Mouse (Mus musculus) CH12.LX (cell line): ENCODE measurements around the gene Psmb8. TPM values are rescaled to one million over a fixed set of nuclear protein-coding genes. Genes with fewer than 3 reads are reported as not detected.

Experiments
- DNase-seq: peaks from one replicate; pipeline ENCODE4 v3.0.0-alpha.2; 2013; ENCODE audit errors: extremely low read depth
- H3K27ac ChIP-seq: 2 replicates; pipeline ENCODE4 v1.5.1; 2012; ENCODE audit warnings: low read depth, mild to moderate bottlenecking, control low read depth, moderate library complexity; ENCODE audit not compliant: insufficient read depth
- H3K27me3 ChIP-seq: replicated peaks from 2 replicates; pipeline ENCODE3; 2012; ENCODE audit warnings: inconsistent platforms
- H3K36me3 ChIP-seq, 2 experiments: replicated peaks in 1 of 2; 2 replicates each; pipeline versions ENCODE3 to v1.6.1; 2012; ENCODE audit warnings: inconsistent platforms in 1 of 2, low read length in 1 of 2, mild to moderate bottlenecking in 1 of 2, mixed read lengths in 1 of 2, moderate library complexity in 1 of 2; ENCODE audit not compliant: control insufficient read depth in 1 of 2, insufficient read depth in 1 of 2
- H3K4me1 ChIP-seq, 2 experiments: 2 replicates each; pipeline ENCODE4 v1.6.1; 2012; ENCODE audit warnings: inconsistent platforms in 1 of 2, moderate library complexity in 1 of 2; ENCODE audit not compliant: insufficient read depth in 2 of 2, control insufficient read depth in 1 of 2
- H3K4me2 ChIP-seq: 2 replicates; pipeline ENCODE4 v1.6.1; 2012; ENCODE audit warnings: low read depth, mild to moderate bottlenecking, control low read depth; ENCODE audit not compliant: poor library complexity, insufficient read depth, severe bottlenecking
- H3K4me3 ChIP-seq, 3 experiments: fragments of 150-350 bp in 1 of 3; sonication (generic) in 1 of 3; replicated peaks in 1 of 3; 2 replicates each; pipeline versions ENCODE3 to v1.5.1; 2011 to 2012; ENCODE audit warnings: low read depth in 2 of 3, low read length in 2 of 3, mild to moderate bottlenecking in 2 of 3, moderate library complexity in 2 of 3, control low read depth in 1 of 3, improper control_type of control experiment in 1 of 3, inconsistent platforms in 1 of 3, mixed read lengths in 1 of 3; ENCODE audit not compliant: poor library complexity in 1 of 3
- H3K79me2 ChIP-seq: replicated peaks from 2 replicates; pipeline ENCODE4 v1.6.1; 2012; ENCODE audit warnings: mild to moderate bottlenecking, moderate library complexity; ENCODE audit not compliant: control insufficient read depth, poor library complexity, insufficient read depth, severe bottlenecking; ENCODE audit errors: extremely low read depth
- H3K9ac ChIP-seq: 2 replicates; pipeline ENCODE4 v1.6.1; 2012; ENCODE audit warnings: low read depth, mild to moderate bottlenecking, control low read depth, moderate library complexity; ENCODE audit not compliant: insufficient read depth
- H3K9me3 ChIP-seq: replicated peaks from 2 replicates; pipeline ENCODE3; 2012; ENCODE audit warnings: low read length, inconsistent platforms, mixed read lengths
- BHLHE40 ChIP-seq: IDR thresholded peaks from 2 replicates; pipeline ENCODE4 v1.6.1; 2011; ENCODE audit warnings: mild to moderate bottlenecking, low read depth, low read length, improper control_type of control experiment
- CHD2 ChIP-seq: IDR thresholded peaks from 2 replicates; pipeline ENCODE4 v1.6.1; 2011; ENCODE audit warnings: low read length, improper control_type of control experiment
- CTCF ChIP-seq, 2 experiments: IDR thresholded peaks in 1 of 2; conservative IDR thresholded peaks in 1 of 2; 2 replicates each; pipeline ENCODE4 v1.5.1; 2011 to 2012; ENCODE audit warnings: low read depth in 2 of 2, low read length in 2 of 2, improper control_type of control experiment in 1 of 2, inconsistent platforms in 1 of 2, mild to moderate bottlenecking in 1 of 2, moderate library complexity in 1 of 2
- ELF1 ChIP-seq: IDR thresholded peaks from 2 replicates; pipeline ENCODE4 v1.6.1; 2014; ENCODE audit warnings: low read depth, mild to moderate bottlenecking, inconsistent platforms, low read length, improper control_type of control experiment
- EP300 ChIP-seq: IDR thresholded peaks from 2 replicates; pipeline ENCODE4 v1.6.1; 2011; ENCODE audit warnings: low read length, improper control_type of control experiment
- HCFC1 ChIP-seq: IDR thresholded peaks from 2 replicates; pipeline ENCODE4 v1.6.1; 2012; ENCODE audit warnings: low read depth, mild to moderate bottlenecking, inconsistent platforms, low read length, improper control_type of control experiment
- IRF4 ChIP-seq: IDR thresholded peaks from 2 replicates; pipeline ENCODE4 v1.6.1; 2014; ENCODE audit warnings: low read depth, mild to moderate bottlenecking, inconsistent platforms, low read length, improper control_type of control experiment
- JUND ChIP-seq: conservative IDR thresholded peaks from 2 replicates; pipeline ENCODE4 v1.6.1; 2011; ENCODE audit warnings: low read depth, low read length, improper control_type of control experiment
- MAFK ChIP-seq: IDR thresholded peaks from 2 replicates; pipeline ENCODE4 v1.6.1; 2011; ENCODE audit warnings: low read length, improper control_type of control experiment; ENCODE audit not compliant: insufficient replicate concordance
- MAX ChIP-seq: IDR thresholded peaks from 2 replicates; pipeline ENCODE4 v1.6.1; 2011; ENCODE audit warnings: low read length, improper control_type of control experiment
- MEF2A ChIP-seq: IDR thresholded peaks from 2 replicates; pipeline ENCODE4 v1.6.1; 2014; ENCODE audit warnings: low read depth, mild to moderate bottlenecking, inconsistent platforms, low read length, improper control_type of control experiment, borderline replicate concordance
- MXI1 ChIP-seq: IDR thresholded peaks from 2 replicates; pipeline ENCODE4 v1.6.1; 2011; ENCODE audit warnings: mild to moderate bottlenecking, low read depth, low read length, improper control_type of control experiment
- MYC ChIP-seq: IDR thresholded peaks from 2 replicates; pipeline ENCODE4 v1.6.1; 2011; ENCODE audit warnings: low read depth, mild to moderate bottlenecking, improper control_type of control experiment, low read length
- PAX5 ChIP-seq: IDR thresholded peaks from 2 replicates; pipeline ENCODE4 v1.6.1; 2012; ENCODE audit warnings: low read length, inconsistent platforms, mixed read lengths
- POLR2A ChIP-seq: IDR thresholded peaks from 2 replicates; pipeline ENCODE4 v1.6.1; 2011; ENCODE audit warnings: low read depth, mild to moderate bottlenecking, improper control_type of control experiment, low read length
- RAD21 ChIP-seq: IDR thresholded peaks from 2 replicates; pipeline ENCODE4 v1.6.1; 2011; ENCODE audit warnings: low read depth, mild to moderate bottlenecking, low read length, improper control_type of control experiment, moderate library complexity
- SIN3A ChIP-seq: IDR thresholded peaks from 2 replicates; pipeline ENCODE4 v1.6.1; 2012; ENCODE audit warnings: low read length, improper control_type of control experiment, inconsistent platforms
- SMC3 ChIP-seq: IDR thresholded peaks from 2 replicates; pipeline ENCODE4 v1.6.1; 2011; ENCODE audit warnings: low read depth, low read length, improper control_type of control experiment
- TBP ChIP-seq: conservative IDR thresholded peaks from 2 replicates; pipeline ENCODE4 v1.6.1; 2011; ENCODE audit warnings: low read depth, low read length, improper control_type of control experiment
- TCF12 ChIP-seq: IDR thresholded peaks from 2 replicates; pipeline ENCODE4 v1.6.1; 2014; ENCODE audit warnings: low read depth, mild to moderate bottlenecking, inconsistent platforms, low read length, improper control_type of control experiment
- ZC3H11A ChIP-seq: IDR thresholded peaks from 2 replicates; pipeline ENCODE4 v1.6.1; 2012; ENCODE audit warnings: low read depth, mild to moderate bottlenecking, inconsistent platforms, low read length, improper control_type of control experiment
- ZKSCAN1 ChIP-seq: IDR thresholded peaks from 2 replicates; pipeline ENCODE4 v1.6.1; 2012; ENCODE audit warnings: low read depth, inconsistent platforms, low read length, improper control_type of control experiment, borderline replicate concordance
- ZNF384 ChIP-seq: IDR thresholded peaks from 2 replicates; pipeline ENCODE4 v1.6.1; 2012; ENCODE audit warnings: low read depth, low read length, improper control_type of control experiment, inconsistent platforms
- dilution Hi-C: fragments of 300-500 bp; cut with MboI; formaldehyde crosslinking; loops from 2 replicates; pipeline ENCODE4 v1.14.3; 2020; ENCODE audit warnings: low sequenced_read_pairs; ENCODE audit not compliant: extremely low pct_unique_long_range_greater_than_20kb, extremely low pct_ligation_motif_present
- in situ Hi-C: fragments of 300-500 bp; cut with MboI; formaldehyde crosslinking; loops from 3 replicates; pipeline ENCODE4 v1.14.3; 2019; ENCODE audit warnings: low sequenced_read_pairs, low pct_ligation_motif_present, low pct_unique_long_range_greater_than_20kb, mixed read lengths
- polyA plus RNA-seq: library from polyadenylated mRNA; unstranded; fragments of >175 nt; gene quantifications from 2 replicates; pipeline ENCODE4 v1.2.1, GENCODE M21; 2012; ENCODE audit warnings: low read depth; ENCODE audit not compliant: insufficient read length
- total RNA-seq, 2 experiments: library from RNA; depleted of rRNA; stranded (reverse); fragments of 300-350 nt in 1 of 2; fragments of >200 nt in 1 of 2; gene quantifications; 2 replicates each; pipeline ENCODE4 v1.2.3; 2012 to 2014

The Psmb8 gene
- total and polyA plus RNA-seq, 3 experiments: 652 to 989 (median 857) TPM

DNA sequence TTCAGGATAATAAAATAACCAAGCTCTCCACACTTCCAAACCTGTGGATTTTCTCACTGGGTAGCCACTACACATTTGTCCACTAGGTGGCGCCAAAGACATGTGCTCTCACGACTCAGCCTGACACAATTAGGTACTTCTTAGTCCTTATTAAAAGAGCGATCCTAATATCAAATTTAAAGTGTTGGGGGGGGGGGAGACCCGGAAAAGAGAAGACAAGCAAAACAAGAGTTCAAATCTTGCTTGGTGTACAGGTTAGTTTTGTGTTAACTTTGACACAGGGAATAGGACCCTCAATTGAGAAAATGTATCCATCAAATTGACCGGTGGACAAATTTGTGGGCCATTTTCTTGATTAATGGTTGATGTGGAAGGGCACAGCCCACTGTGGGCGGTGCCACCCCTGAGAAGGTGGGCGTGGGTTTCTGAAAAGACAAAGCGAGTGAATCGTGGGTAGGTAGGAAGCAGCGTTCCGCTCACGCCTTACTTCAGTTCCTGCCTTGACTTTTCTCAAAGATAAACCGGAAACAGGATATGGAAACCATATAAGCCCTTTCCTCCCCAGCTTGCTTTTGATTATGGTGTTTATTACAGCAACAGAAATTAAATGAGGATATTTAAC is 26.5 kb upstream of the Psmb8 start (continued):
- TF ChIP-seq TBP (0 out of 2 replicates have a peak, but pooled peaks have one; percentile 64), EP300 (no peak), ZNF384 (no peak), POLR2A (peak; percentile 66), TCF12 (0 out of 2 replicates have a peak, but pooled peaks have one; percentile 12), ZKSCAN1 (no peak), MAFK (no peak), PAX5 (no peak), ELF1 (peak; percentile 80), MYC (peak; percentile 76; the same call in 1 of the 2 replicates), MAX (no peak)

DNA sequence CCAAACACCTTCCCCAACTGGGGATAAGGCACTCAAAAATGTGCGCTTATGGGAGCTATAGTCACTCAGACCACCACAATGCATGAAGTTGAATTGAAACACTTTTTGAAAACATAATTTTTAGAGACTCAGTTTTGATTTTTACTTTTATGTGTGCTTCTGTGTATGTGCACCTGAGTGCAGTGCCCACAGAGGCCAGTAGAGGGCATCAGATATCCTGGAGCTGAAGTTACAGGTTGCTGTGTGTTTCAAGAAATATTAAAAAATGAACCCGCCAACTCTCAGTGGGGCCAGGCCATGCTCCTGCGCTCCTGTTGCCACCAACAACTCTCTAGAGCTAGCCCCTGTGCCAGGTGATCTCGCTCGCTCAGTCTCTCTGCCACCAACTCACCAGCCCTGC is 25.0 kb upstream of the Psmb8 start:
- H3K79me2 ChIP-seq: no peaks in the 10 kb centered on the region
- dilution Hi-C loops (no loop called here), in situ Hi-C loops (no loop called here)
- DNase-seq: no peak
- no peak overlapping the region for H3K4me2 ChIP-seq
- H3K27ac ChIP-seq: no peak overlapping the region
- no peak overlapping the region for H3K4me3 ChIP-seq
- TF ChIP-seq CTCF (conservative IDR thresholded peaks at IDR 0.05 in 1 of 2, IDR thresholded peaks at IDR 0.05 in 1 of 2; ENCODE audit: low read depth in 2 of 2, low read length in 2 of 2): peak in 1 of 2 experiments; percentile 53; a peak in 2 of 4 replicates
- peak; percentile 26 for TF ChIP-seq SMC3
- TF ChIP-seq RAD21: peak; percentile 29
- TF ChIP-seq IRF4: no peak
- H3K9me3 ChIP-seq: peaks cover 12% of the 10 kb centered on the region
- H3K9ac ChIP-seq: no peak overlapping the region
- H3K4me1 ChIP-seq: peaks cover 6 to 19% of the 10 kb centered on the region in 2 experiments
- no peaks in the 10 kb centered on the region for H3K27me3 ChIP-seq
- H3K36me3 ChIP-seq: no peaks in the 10 kb centered on the region

GRCm38 (mm10) chr17:34174075-34174474 is 23.4 kb upstream of the Psmb8 start:
- Histone ChIP-seq H3K9ac (peak overlapping the region; percentile 38; the same call in 1 of the 2 replicates), H3K4me1 (peaks cover 8 to 22% of the 10 kb centered on the region in 2 experiments), H3K36me3 (no peaks in the 10 kb centered on the region), H3K27ac (peak overlapping the region; percentile 63; the same call in 1 of the 2 replicates), H3K4me3 (no peak overlapping the region), H3K79me2 (no peaks in the 10 kb centered on the region), H3K4me2 (peak overlapping the region; percentile 88), H3K27me3 (no peaks in the 10 kb centered on the region), H3K9me3 (peaks cover 12% of the 10 kb centered on the region)
- 0 out of 2 replicates have a peak, but pooled peaks have one; percentile 55 for TF ChIP-seq BHLHE40
- peak; percentile 33; the same call in 1 of the 2 replicates for TF ChIP-seq EP300
- TF ChIP-seq IRF4: peak; percentile 33; the same call in 1 of the 2 replicates
- TF ChIP-seq MYC: peak; percentile 19; the same call in 1 of the 2 replicates
- no peak for TF ChIP-seq CTCF (conservative IDR thresholded peaks at IDR 0.05 in 1 of 2, IDR thresholded peaks at IDR 0.05 in 1 of 2; ENCODE audit: low read depth in 2 of 2, low read length in 2 of 2)
- 0 out of 2 replicates have a peak, but pooled peaks have one; percentile 13 for TF ChIP-seq HCFC1
- peak; percentile 57; the same call in 1 of the 2 replicates for TF ChIP-seq TCF12
- peak; percentile 76; the same call in 1 of the 2 replicates for TF ChIP-seq CHD2
- 0 out of 2 replicates have a peak, but pooled peaks have one; percentile 30 for TF ChIP-seq POLR2A
- no peak for TF ChIP-seq ZNF384
- TF ChIP-seq ZC3H11A: no peak
- TF ChIP-seq SIN3A: peak; percentile 57; the same call in 1 of the 2 replicates
- TF ChIP-seq MEF2A: peak; percentile 14; the same call in 1 of the 2 replicates
- TF ChIP-seq MXI1: peak; percentile 38; the same call in 1 of the 2 replicates
- no peak for TF ChIP-seq JUND
- dilution Hi-C loops (no loop called here), in situ Hi-C loops (no loop called here)
- peak; percentile 52 for DNase-seq
